ENCODE assay signal across 22 mouse cellular contexts in the genomic region with DNA sequence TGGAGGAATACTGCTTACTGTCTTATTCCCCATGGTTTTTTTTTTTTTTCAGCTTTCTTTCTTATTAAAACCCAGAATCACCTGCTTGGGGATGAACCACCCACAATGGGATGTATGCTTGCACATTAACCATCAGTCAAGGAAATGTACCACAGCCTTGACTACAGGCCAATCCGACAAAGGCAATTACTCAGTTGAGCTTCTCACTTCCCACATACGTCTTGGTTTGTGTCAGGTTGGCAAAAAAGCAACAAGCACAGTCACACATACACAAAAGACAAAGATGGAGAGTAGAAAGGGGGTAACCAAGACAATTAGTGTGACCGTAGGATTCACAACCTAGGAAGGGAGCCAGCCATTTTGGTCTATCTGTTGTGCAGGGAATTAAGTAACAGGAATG.
"Had no signal": no experiment of that assay in that cellular context is flagged by ENCODE, and none has a peak within 500 bp of the region (broad histone marks: within the 10 kb centered on the region; RNA-seq: fewer than 3 reads in every experiment).

No protein-coding gene starts in this region.

- DNase-seq: cerebellum, adult 2 months; cerebellum, adult 8-10 months; cerebellum, adult 9-10 months; cerebellum, adult 9-11 months; cerebellum, postnatal 10 days; cerebellum, postnatal 14 days; cerebellum, postnatal 25 days; cerebellum, postnatal 36 days; embryo, embryonic 11 days; forebrain, postnatal 0 days; gastrocnemius, adult 2 months; gastrocnemius, postnatal 10 days; gastrocnemius, postnatal 14 days; gastrocnemius, postnatal 25 days; gastrocnemius, postnatal 36 days; heart, adult 11 months; heart, adult 18-20 months; heart, adult 2 months had no signal

- ATAC-seq: forebrain, embryonic 13.5 days; forebrain, embryonic 14.5 days; forebrain, embryonic 15.5 days; forebrain, embryonic 16.5 days; forebrain, postnatal 0 days had no signal
